Mouse (Mus musculus): ENCODE results near the gene Slc2a12. TPM values are rescaled to one million over a fixed set of nuclear protein-coding genes. Genes with fewer than 3 reads are reported as not detected.

The Slc2a12 gene
- polyA plus RNA-seq, 1 experiment: 5.6 TPM

DNA sequence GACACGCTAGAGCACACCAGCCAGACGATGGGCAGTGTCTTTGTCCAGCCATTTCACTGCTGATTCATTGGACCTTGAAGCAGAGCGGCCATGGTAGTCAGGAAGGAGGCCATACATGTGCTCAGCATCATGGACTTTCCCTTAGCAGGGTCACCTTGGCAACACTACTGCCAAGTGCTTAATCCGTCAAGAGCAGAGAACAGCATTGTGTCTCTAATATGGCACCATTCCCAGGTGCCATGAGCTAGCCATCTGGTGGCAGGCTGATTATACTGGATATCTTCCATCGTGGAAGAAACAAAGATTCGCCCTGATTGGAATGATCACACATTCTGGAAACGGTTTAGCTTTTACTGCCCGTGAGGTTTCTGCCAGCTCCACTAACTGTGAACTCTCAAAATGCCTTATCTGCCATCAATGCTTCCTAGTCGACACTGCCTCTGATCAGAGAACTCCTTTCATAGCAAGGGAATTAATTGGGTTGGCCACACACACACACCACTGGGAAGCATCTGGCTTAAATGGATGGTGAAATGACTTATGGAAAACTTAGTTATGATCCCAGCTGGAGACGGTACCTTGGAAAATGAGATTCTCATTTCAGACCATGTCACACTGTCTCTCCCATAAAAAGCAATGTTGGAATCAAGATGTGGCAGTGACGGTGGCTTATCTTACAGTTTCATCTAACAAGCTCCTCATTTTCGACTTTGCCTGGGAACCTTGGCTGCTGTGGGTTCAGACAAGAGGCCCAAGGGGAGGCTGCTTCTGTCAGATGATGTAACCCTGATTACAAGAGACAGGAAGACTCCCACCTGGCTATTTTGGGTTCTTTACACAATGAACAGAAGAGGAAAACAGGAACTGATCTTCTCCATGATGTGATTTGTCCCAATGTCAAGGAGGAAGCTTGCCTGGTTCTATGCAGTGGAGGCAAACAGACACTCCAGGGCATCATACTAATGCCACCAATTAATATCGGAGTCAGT is 101.8 kb downstream of the Slc2a12 start:
- Histone ChIP-seq H3K27ac (ENCODE audit: insufficient read depth, low read depth, low read length) (0 out of 2 replicates have a peak overlapping the region, but pooled peaks have one; percentile 16), H3K27me3 (replicated peaks; ENCODE audit: control insufficient read depth, insufficient read depth, low read length) (no peaks in the 10 kb centered on the region), H3K4me1 (ENCODE audit: control insufficient read depth, insufficient read depth, low read length) (no peaks in the 10 kb centered on the region), H3K4me3 (ENCODE audit: insufficient read depth, low read depth, low read length) (no peak overlapping the region), H3K36me3 (ENCODE audit: control insufficient read depth, insufficient read depth, low read length) (no peaks in the 10 kb centered on the region)
- no peak for TF ChIP-seq POLR2A (IDR thresholded peaks at IDR 0.05; ENCODE audit: low read depth, low read length)
- no peak for TF ChIP-seq CTCF (conservative IDR thresholded peaks at IDR 0.05; ENCODE audit: insufficient read depth, insufficient read length, low read depth, low read length)
- WGBS: 60% methylated on average over 13 of the region's 13 CpGs
- peak; percentile 11 for DNase-seq

DNA sequence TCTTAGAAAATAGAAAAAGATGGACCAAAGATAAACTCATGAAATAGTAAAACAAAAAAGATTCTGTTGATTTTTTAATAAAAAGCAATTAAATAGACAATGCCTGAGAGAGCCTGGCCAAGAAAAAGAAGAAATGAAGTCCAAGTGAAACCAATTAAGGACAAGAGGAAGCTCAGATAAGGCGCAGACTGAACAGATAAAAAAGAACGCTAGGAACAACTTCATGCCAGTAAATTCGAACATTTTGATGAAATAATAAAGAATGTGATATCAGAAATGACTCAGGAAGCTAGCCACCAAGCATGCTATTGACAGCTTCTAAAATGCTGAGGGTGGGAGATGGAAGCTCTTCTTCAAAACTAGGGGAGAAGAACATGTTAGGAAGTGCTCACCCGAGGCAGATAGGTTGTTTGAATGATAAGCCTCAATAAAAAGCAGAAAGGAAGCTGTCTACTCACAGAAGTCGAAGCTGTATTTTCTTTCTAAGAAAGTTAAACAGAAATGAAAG is 106.4 kb downstream of the Slc2a12 start:
- H3K4me3 ChIP-seq (ENCODE audit: insufficient read depth, low read depth, low read length): no peak overlapping the region
- DNase-seq: no peak
- TF ChIP-seq CTCF (conservative IDR thresholded peaks at IDR 0.05; ENCODE audit: insufficient read depth, insufficient read length, low read depth, low read length): no peak
- no peak for TF ChIP-seq POLR2A (IDR thresholded peaks at IDR 0.05; ENCODE audit: low read depth, low read length)
- no peak overlapping the region for H3K27ac ChIP-seq (ENCODE audit: insufficient read depth, low read depth, low read length)
- WGBS: 58% methylated on average over 5 of the region's 5 CpGs
- no peaks in the 10 kb centered on the region for H3K36me3 ChIP-seq (ENCODE audit: control insufficient read depth, insufficient read depth, low read length)
- no peaks in the 10 kb centered on the region for H3K27me3 ChIP-seq (replicated peaks; ENCODE audit: control insufficient read depth, insufficient read depth, low read length)
- H3K4me1 ChIP-seq (ENCODE audit: control insufficient read depth, insufficient read depth, low read length): no peaks in the 10 kb centered on the region

Other genes with a start within 250 kb of the Slc2a12 start
- 14.3 and 17.7 TPM in 2 replicates for gene Tbpl1, start 86.9 kb downstream of the Slc2a12 start, polyA plus RNA-seq (2012; rRNA removed)
- gene Tcf21, start 175.2 kb downstream of the Slc2a12 start, polyA plus RNA-seq (2012; rRNA removed): 124 and 141 TPM in 2 replicates

Measured in kidney, adult 2 months (tissue).